Mouse (Mus musculus) common myeloid progenitor, adult 5-6 weeks (primary cell): ENCODE data around the gene Trmt11. TPM values are rescaled to one million over a fixed set of nuclear protein-coding genes. Genes with fewer than 3 reads are reported as not detected.
"Not testable (repeated sequence)": the region's sequence is repeated elsewhere in the genome, so short reads cannot be mapped to it uniquely, and the experiment has no call there.

Source experiments
- ATAC-seq: replicated peaks from 2 replicates; pipeline ENCODE4 v1.8.0; 2016; ENCODE audit warnings: low read depth, mild to moderate bottlenecking, moderate TSS enrichment, inconsistent platforms; ENCODE audit not compliant: poor library complexity, severe bottlenecking
- total RNA-seq: library from RNA; stranded (forward); fragments of 200-1000, 187-1606 nt; gene quantifications from 2 replicates; pipeline ENCODE4 v1.2.3, GENCODE M21; 2017

The Trmt11 gene
- total RNA-seq, 1 experiment from 2014 or later = 27.5 TPM

DNA sequence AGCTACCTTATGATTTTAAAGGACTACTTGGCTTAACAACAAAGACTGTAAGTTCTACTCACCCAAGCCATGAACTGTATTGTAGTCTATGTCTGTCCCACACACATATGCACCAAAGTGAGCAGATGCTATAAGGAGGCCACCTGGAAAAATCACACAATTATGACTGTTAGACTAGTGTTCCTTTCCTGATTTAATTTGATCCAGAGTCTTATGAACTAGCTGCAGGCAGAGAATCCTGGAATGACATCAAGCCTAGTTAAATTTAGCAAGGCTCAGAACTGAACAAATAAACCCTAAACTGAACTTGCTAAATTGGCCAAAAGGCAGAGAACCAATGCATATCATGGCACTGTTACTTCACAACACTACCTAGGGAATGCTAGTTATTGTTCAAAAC, 34.2 kb downstream of the Trmt11 start:
- no peak for ATAC-seq

DNA sequence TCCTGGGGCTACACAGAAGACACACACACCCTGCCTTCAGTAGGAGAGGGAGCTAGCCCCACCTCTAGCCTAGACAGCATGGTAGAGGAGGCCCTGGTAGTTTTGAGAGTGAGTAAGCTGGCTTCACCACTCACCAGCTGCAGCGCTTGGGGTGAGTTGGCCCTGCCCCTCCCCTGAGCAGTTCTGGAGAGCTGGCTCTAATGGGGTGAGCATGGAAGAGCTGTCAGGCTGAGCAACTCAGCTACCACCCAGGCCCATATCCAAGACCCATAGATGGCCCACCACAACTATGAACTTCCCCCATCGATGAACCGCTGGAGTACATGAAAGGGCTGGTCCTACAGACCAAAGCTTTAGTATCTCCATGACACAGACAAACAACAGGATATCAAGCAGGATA, 35.9 kb downstream of the Trmt11 start:
- ATAC-seq = no peak

DNA sequence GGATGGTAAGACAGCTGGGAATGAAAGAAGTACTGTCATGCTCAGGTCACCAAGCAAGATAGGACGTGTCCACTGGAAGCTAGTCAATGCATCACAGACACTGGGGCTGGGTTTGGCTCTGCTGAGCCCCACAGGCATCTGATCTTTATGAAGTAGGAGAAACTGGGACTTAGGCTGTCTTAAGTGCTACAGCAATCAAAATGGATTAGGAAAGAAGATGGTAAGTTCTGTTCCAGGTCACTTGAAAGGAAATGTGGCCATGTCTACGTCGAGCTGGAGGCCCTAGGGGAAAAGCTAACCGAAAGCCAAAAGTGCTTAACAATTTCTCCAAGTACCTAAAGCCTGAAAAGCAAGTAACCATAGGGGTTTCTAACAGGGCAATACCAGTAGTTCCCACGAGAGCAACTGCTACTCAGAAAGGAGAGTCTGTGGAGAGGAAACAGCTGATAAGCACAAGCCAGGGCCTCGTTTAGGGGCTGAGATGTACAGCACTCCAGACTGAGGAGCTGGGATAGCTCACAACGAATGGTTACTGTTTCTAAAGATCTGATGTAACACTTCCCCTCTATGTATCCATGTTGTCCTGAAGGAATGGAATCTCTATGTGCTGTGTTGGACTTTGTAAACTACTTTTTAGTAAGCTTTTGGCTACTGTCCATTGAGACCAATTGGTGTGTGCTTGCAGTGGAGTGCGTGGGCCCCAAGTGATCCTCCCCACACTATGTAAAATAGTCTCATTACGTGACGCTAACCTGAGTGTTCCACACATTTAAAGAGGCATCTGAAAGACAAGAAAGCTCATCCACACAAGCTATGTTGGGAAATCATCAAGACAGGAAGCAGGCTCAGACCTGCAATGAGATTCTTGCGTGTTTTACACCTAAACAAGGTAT, 44.6 kb downstream of the Trmt11 start:
- no peak for ATAC-seq

DNA sequence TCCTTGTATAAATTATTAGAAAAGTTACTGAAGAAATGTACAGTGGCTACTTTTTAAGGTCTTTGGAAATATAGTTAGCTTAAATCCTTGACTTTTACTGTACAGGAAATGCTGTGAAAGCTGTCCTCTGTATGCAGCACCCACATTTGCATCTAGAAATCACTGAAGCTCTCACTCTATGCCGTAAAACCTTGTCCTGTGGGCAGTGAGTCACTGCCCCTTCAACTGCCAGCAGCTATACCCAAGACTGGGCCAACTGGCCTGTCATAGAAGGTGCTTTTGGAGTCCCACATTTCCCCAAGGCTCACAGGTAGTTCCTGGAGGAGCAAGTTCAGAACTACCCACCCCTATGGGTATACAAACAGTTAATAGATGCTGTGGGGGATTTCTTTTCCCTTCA, 48.2 kb downstream of the Trmt11 start:
- no peak for ATAC-seq

DNA sequence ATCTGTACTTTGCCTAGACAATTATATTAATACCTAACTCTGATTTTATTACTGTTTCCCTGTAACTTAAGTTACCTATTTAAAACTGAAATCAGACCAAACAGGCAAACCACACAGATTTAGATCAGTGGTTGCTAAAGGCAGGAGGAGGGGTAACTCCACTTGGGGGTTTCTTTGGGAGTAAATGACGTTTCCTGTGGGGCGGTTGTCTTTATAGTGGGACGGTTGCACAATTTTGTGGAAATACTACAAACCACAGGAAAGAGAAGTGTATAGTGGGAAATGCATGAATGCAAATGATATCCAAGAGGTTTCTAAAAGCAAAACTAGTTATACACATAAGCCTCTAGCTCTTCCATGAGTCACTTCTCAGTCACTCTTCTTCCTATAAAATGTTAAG, 50.6 kb downstream of the Trmt11 start:
- ATAC-seq = peak; percentile 98

DNA sequence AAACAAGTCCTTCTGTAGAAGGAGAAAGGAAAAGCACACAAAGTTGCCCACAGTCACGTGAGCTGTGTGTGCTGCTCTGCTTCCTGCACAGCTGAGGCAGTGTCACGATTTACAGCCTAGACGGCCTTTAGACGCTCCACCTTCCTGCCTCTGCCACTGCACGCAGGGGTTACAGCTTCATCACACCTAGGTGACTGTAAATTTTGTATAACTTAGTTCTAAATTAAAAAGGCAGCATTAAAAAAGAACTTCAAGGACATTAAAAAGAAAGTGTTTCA, 62.1 kb downstream of the Trmt11 start:
- peak; percentile 47 for ATAC-seq

DNA sequence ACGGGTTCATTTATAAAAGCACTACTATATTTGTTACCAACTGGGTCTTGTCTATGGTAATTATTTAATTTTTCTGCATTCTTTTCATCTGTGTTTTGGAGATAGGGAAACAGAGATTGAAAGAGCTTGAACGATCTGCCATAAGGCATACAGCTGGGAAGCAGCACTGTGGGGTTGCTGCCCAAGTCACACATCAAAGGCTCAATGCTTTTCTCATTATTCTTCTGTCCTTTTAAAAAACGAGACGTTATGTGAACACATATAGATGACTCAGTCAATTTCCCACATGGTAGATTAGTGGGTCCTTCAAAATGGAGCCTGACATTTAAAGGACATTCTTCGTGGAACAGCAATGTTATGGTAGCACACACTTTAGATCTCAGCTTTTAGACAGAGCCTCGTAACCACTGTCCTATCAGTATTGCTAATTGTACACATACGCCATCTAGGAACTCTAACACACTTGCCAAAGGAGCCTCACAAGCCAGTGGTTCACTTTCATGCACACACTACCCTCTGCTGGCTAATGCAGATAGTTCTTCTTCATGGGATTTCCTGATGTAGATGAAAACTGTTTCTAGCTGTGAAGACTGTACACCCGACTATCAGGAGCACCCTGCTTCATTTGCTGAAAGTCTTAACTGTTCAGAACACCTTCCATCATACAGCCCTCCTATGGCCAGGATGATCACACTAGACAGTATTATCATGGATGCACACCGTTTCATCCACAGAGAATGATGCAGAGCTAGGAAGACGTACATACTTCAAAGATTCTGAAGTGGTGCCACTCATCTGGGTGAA, 62.6 kb downstream of the Trmt11 start:
- peak; percentile 74 for ATAC-seq

DNA sequence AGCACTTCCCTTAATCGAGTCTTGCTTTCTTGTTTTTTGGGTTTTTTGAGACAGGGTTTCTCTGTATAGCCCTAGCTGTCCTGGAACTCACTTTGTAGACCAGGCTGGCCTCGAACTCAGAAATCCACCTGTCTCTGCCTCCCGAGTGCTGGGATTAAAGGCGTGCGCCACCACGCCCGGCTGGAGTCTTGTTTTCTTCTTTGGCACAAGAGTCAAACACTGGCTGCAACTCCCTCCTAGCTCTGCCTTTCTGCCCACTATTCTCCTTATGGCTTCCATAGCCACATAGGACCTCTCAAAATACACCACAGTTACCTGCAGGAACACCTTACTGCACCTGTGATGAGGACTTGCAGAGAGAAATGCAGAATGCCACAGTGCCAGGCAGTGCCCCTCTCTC, 64.6 kb downstream of the Trmt11 start:
- not testable (repeated sequence) for ATAC-seq

DNA sequence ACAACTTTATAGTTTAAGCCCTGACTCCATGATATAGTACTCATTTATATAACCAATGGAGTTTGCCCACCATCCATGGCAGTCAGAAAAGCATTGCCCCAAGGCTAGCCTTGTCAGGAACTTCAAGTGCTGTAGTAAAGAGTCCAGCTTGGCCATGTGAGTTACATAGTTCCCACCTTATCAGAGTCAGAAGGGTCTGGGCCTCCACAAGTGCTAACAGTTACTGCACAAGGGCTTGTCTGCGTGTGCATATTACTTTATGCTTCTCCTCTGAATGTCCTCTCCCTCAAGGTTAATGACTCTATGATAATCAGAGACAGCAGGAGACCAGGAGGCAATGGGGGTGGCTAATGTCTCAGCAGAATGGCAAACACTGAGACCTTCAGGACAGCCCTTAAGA, 73.4 kb downstream of the Trmt11 start:
- no peak for ATAC-seq

DNA sequence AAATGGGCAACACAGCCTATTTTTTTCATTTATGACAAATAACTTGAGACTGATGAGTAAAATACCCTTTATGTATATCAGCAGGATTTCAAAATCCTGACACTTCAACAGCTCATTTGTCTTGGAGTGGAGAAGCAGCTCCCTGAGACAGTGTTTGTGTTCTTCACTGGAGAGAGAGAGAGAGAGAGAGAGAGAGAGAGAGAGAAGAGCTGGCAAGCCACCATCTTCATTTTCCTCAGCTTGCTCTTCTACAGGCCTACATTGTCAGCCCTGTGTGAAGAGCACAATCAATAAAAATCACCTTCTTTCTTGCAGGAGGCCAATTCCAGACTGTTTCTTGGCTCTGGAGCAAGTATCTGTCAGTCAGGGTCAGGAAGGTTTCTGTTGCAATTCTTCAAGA, 78.8 kb downstream of the Trmt11 start:
- no peak for ATAC-seq

DNA sequence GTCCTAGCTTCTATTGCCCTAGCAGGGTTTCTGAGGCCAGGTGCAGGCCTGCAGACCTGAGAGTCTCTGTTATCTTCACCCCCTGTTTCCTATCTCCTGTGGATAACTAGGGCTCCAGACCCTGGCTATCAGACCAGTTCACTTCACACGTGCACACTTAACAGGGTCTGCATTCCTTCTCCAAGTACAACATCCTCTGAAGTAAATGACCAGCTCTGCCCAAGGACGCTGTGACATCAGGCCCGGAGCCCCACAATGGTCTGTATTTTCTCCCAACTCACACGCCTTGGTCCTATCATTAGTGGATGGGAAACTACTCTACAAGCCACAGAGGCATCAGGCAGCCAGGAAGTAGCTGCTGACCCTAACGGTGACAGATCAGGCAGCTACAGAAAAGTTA, 81.4 kb downstream of the Trmt11 start:
- no peak for ATAC-seq

DNA sequence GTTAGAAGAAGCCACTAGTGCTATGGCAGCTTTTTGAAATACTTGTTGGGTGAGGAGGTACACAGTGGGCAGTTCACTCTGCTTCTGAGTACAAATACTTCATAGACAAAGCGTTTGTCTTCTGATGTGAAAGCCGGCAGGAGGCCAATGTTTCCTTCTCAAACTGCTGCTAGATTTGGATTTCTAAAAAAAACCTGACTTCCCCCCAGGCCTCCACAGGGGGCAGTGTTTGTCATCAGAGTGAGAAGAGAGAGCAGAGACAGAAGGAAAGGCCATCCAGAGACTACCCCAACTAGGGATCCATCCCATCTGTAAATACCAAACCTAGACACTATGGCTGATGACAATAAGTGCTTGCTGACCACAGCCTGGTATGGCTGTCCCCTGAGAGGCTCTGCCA, 83.3 kb downstream of the Trmt11 start:
- peak; percentile 54; the same call in 1 of the 2 replicates for ATAC-seq

DNA sequence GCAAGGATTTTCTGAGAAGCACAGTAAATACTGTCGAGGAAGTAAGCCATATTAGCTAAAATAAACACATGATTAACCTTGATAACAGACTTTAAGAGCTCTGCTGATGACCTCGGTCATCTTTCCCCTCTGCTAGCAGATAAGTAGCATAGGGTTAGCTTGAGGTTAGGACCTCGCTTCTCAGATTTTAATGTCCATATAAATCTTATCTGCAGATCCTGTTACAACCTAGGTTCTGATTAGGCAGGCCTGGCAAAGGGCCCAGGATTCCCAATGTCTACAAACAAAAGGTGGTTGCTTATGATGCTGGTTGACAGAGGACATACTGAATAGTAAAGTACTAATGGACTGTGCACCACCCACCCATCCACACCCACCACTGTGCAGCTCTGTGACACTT, 83.8 kb downstream of the Trmt11 start:
- no peak for ATAC-seq

DNA sequence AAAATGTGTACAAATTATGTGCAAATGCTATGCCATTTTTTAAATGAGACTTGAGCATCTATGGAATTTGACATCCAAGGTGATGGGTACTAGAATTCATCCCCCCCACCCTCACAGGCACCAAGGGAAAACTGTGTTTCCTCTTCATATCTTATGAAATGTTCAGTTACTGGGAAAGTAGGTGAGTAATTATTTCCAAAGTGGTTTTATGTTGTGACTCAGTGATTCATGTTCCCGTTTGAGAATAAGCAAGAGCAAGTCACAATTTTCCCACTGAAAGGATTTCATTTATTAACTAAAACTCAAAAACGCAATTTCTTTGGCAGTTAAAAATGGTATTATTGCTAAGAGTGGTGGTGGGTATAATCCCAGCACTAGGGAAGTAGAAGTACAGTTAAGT, 95.8 kb downstream of the Trmt11 start:
- no peak for ATAC-seq

DNA sequence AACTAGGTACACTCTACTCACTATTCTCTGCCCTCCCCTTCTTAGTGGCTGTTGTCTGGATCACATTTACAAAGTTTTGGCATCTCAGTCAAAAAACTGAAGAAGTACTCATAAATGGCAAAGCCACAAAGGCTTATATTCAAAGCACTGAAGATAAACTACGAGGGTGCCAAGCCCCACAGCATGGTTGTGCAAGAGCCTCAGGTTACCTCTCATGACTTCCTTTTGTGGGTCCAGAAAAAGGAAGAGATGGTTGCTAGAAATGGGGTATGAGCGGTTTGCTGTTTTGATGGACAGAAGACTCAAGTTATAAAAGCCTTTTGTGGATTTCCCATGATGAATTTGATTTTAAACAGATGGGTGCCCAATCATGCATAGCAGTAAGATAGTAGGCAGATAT, 97.4 kb downstream of the Trmt11 start:
- peak; percentile 94 for ATAC-seq

DNA sequence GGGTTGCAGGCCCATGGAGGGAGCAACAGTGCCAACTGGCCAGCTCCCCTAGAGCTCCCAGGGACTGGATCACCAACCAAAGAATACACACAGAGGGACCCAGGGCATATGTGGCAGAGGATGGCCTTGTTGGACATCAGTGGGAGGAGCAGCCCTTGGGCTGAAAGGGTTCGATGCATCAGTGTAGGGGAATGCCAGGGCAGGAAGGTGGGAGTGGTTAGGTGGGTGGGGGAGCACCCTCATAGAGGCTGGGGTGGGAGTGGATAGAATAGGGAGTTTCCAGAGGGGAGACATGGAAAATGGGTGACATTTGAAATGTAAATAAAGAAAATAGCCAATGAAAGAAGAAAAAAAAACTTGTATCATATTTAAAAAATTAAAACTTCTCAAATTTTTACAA, 97.8 kb downstream of the Trmt11 start:
- ATAC-seq = no peak

DNA sequence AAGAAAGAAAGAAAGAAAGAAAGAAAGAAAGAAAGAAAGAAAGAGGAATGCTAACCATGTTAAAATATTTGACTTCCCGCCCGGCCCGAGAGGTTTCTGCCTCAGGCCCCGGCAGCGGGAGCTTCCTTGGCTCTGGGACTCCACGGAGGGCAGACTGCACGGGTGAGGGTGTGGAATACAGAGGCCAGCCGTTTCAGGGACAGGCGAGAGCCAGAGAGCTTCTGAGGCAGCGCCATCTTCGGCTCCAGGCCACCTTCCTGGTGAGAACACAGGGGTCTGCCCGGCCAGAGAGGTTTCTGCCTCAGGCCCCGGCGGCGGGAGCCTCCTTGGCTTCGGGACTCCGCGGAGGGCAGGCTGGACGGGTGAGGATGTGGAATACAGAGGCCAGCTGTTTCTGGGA, 102.3 kb downstream of the Trmt11 start:
- not testable (repeated sequence) for ATAC-seq

Other genes with a start within 250 kb of the Trmt11 start
- 11.3 and 12.3 TPM in 2 replicates for gene Hint3, start 28.9 kb upstream of the Trmt11 start, total RNA-seq
- gene Ncoa7, start 202.6 kb upstream of the Trmt11 start, total RNA-seq = 28.8 and 45.0 TPM in 2 replicates
- gene Hey2, start 242.1 kb upstream of the Trmt11 start, total RNA-seq = not detected in 2 replicates